Mouse (Mus musculus): Measurements from ENCODE around the gene Ccdc152. TPM values are rescaled to one million over a fixed set of nuclear protein-coding genes. Genes with fewer than 3 reads are reported as not detected.

The Ccdc152 gene
- total and polyA plus RNA-seq, 3 experiments, result 0.16 TPM; not detected in 2

DNA sequence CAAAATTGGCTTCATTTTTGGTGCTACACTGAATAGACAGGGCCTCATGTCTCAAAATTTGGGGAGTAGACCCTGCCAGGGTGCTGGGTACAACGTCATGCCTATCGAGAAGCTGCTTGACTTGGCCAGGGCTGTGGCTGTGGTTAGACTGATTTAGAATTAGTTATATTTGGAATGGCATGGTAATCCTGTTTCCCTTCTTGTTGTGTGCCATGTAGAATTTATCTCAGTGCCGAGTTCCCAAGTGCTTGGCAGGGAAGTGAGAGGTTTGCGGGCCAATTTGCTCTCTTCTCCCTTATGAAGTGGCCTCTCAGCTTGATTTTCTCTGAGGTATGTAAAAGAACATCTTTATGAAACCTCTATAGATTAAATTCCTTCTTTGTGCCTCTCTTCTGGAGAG lies 29.2 kb upstream of the Ccdc152 start:
- no peak overlapping the region for H3K4me3 ChIP-seq (ENCODE audit: low read depth, low read length)
- no peaks in the 10 kb centered on the region for H3K27me3 ChIP-seq (ENCODE audit: insufficient read depth, low read length)
- no peaks in the 10 kb centered on the region for H3K9me3 ChIP-seq (replicated peaks)
- H3K36me3 ChIP-seq (replicated peaks), result no peaks in the 10 kb centered on the region
- no peak for TF ChIP-seq TAL1 (conservative IDR thresholded peaks at IDR 0.05; ENCODE audit: low read depth, low read length)
- no peak for TF ChIP-seq GATA2 (IDR thresholded peaks at IDR 0.05; ENCODE audit: borderline replicate concordance, low read depth, low read length)
- TF ChIP-seq POLR2AphosphoS5 (IDR thresholded peaks at IDR 0.05; ENCODE audit: insufficient replicate concordance, low read depth, low read length), result no peak
- TF ChIP-seq GATA1 (IDR thresholded peaks at IDR 0.05; ENCODE audit: borderline replicate concordance, low read length), result no peak
- no peak for TF ChIP-seq CTCF (IDR thresholded peaks at IDR 0.05; ENCODE audit: low read depth, low read length)
- ATAC-seq (ENCODE audit: extremely low read depth, insufficient number of reproducible peaks, low FRiP score, poor library complexity, severe bottlenecking) (no peak), DNase-seq (ENCODE audit: low spot score) (no peak)
- no peaks in the 10 kb centered on the region for H3K4me1 ChIP-seq (ENCODE audit: insufficient read depth, low read depth, low read length)

DNA sequence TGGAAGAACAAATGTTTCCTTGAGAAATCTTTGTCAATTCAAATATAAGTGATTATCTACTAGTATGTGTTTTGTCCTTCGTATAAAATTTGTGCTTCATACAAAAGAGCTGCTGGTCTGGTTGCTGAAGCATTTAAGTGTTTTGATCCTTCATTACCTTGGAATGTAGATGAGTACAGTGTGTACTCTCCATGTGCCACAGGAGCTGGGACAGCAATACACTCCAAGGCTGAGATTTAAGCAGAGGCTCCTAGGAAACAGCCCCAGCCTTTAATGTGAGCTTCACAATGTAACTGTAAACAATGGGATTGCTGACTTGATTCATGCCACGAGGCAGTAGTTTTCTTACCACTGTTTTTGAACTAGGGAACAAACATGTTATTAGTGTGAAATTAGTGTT lies 28.5 kb upstream of the Ccdc152 start:
- H3K4me3 ChIP-seq (ENCODE audit: low read depth, low read length), result no peak overlapping the region
- DNase-seq (ENCODE audit: low spot score) (no peak), ATAC-seq (ENCODE audit: extremely low read depth, insufficient number of reproducible peaks, low FRiP score, poor library complexity, severe bottlenecking) (no peak)
- H3K27me3 ChIP-seq (ENCODE audit: insufficient read depth, low read length), result no peaks in the 10 kb centered on the region
- H3K9me3 ChIP-seq (replicated peaks), result no peaks in the 10 kb centered on the region
- H3K4me1 ChIP-seq (ENCODE audit: insufficient read depth, low read depth, low read length), result no peaks in the 10 kb centered on the region
- TF ChIP-seq POLR2AphosphoS5 (IDR thresholded peaks at IDR 0.05; ENCODE audit: insufficient replicate concordance, low read depth, low read length), result no peak
- TF ChIP-seq TAL1 (conservative IDR thresholded peaks at IDR 0.05; ENCODE audit: low read depth, low read length), result no peak
- H3K36me3 ChIP-seq (replicated peaks), result no peaks in the 10 kb centered on the region

- no peak for DNase-seq (ENCODE audit: low spot score)
- Histone ChIP-seq H3K27me3 (ENCODE audit: insufficient read depth, low read length) (no peaks in the 10 kb centered on the region), H3K9me3 (replicated peaks) (no peaks in the 10 kb centered on the region), H3K4me3 (ENCODE audit: low read depth, low read length) (no peak overlapping the region), H3K36me3 (replicated peaks) (no peaks in the 10 kb centered on the region), H3K4me1 (ENCODE audit: insufficient read depth, low read depth, low read length) (no peaks in the 10 kb centered on the region)
- TF ChIP-seq GATA1 (IDR thresholded peaks at IDR 0.05; ENCODE audit: borderline replicate concordance, low read length) (no peak), POLR2AphosphoS5 (IDR thresholded peaks at IDR 0.05; ENCODE audit: insufficient replicate concordance, low read depth, low read length) (no peak), GATA2 (IDR thresholded peaks at IDR 0.05; ENCODE audit: borderline replicate concordance, low read depth, low read length) (no peak), CTCF (IDR thresholded peaks at IDR 0.05; ENCODE audit: low read depth, low read length) (no peak), TAL1 (conservative IDR thresholded peaks at IDR 0.05; ENCODE audit: low read depth, low read length) (no peak)
- ATAC-seq (ENCODE audit: extremely low read depth, insufficient number of reproducible peaks, low FRiP score, poor library complexity, severe bottlenecking), result no peak
Observed at GRCm38 (mm10) chr15:3330291-3330690, 27.0 kb upstream of the Ccdc152 start.

GRCm38 (mm10) chr15:3323041-3323440 lies 19.7 kb upstream of the Ccdc152 start:
- H3K4me3 ChIP-seq (ENCODE audit: low read depth, low read length), result no peak overlapping the region
- H3K9me3 ChIP-seq (replicated peaks), result no peaks in the 10 kb centered on the region
- no peak for TF ChIP-seq GATA2 (IDR thresholded peaks at IDR 0.05; ENCODE audit: borderline replicate concordance, low read depth, low read length)
- no peak for TF ChIP-seq CTCF (IDR thresholded peaks at IDR 0.05; ENCODE audit: low read depth, low read length)
- TF ChIP-seq GATA1 (IDR thresholded peaks at IDR 0.05; ENCODE audit: borderline replicate concordance, low read length), result no peak
- no peak for TF ChIP-seq POLR2AphosphoS5 (IDR thresholded peaks at IDR 0.05; ENCODE audit: insufficient replicate concordance, low read depth, low read length)
- no peak for TF ChIP-seq TAL1 (conservative IDR thresholded peaks at IDR 0.05; ENCODE audit: low read depth, low read length)
- DNase-seq (ENCODE audit: low spot score) (no peak), ATAC-seq (ENCODE audit: extremely low read depth, insufficient number of reproducible peaks, low FRiP score, poor library complexity, severe bottlenecking) (no peak)
- no peaks in the 10 kb centered on the region for H3K27me3 ChIP-seq (ENCODE audit: insufficient read depth, low read length)
- H3K36me3 ChIP-seq (replicated peaks), result no peaks in the 10 kb centered on the region
- H3K4me1 ChIP-seq (ENCODE audit: insufficient read depth, low read depth, low read length), result no peaks in the 10 kb centered on the region

DNA sequence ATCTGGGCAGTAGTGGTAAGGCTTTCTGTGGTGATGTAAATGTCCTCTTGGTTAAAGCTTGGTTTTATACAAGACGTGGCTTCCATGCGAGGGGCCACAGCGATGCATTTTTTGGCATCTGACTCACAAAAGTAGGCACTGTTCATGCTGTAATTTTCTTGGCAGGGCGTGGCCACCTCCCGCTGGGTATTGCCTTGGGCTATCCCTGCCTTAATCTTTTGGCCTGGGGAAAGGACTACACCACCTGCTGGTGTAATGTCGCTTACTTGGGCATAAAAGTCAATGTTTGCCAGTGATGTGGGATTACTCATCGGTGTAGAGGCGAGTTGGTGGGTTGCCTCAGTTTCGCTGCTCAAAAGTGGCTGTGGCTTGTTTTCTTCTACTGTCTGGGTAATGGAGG lies 16.6 kb upstream of the Ccdc152 start:
- Histone ChIP-seq H3K4me1 (ENCODE audit: insufficient read depth, low read depth, low read length) (no peaks in the 10 kb centered on the region), H3K4me3 (ENCODE audit: low read depth, low read length) (no peak overlapping the region), H3K27me3 (ENCODE audit: insufficient read depth, low read length) (no peaks in the 10 kb centered on the region), H3K9me3 (replicated peaks) (no peaks in the 10 kb centered on the region), H3K36me3 (replicated peaks) (no peaks in the 10 kb centered on the region)
- ATAC-seq (ENCODE audit: extremely low read depth, insufficient number of reproducible peaks, low FRiP score, poor library complexity, severe bottlenecking) (no peak), DNase-seq (ENCODE audit: low spot score) (no peak)
- no peak for TF ChIP-seq POLR2AphosphoS5 (IDR thresholded peaks at IDR 0.05; ENCODE audit: insufficient replicate concordance, low read depth, low read length)
- no peak for TF ChIP-seq GATA2 (IDR thresholded peaks at IDR 0.05; ENCODE audit: borderline replicate concordance, low read depth, low read length)
- TF ChIP-seq CTCF (IDR thresholded peaks at IDR 0.05; ENCODE audit: low read depth, low read length), result no peak
- no peak for TF ChIP-seq TAL1 (conservative IDR thresholded peaks at IDR 0.05; ENCODE audit: low read depth, low read length)
- no peak for TF ChIP-seq GATA1 (IDR thresholded peaks at IDR 0.05; ENCODE audit: borderline replicate concordance, low read length)

- DNase-seq (ENCODE audit: low spot score), result no peak
- ATAC-seq (ENCODE audit: extremely low read depth, insufficient number of reproducible peaks, low FRiP score, poor library complexity, severe bottlenecking), result no peak
- TF ChIP-seq GATA2 (IDR thresholded peaks at IDR 0.05; ENCODE audit: borderline replicate concordance, low read depth, low read length) (no peak), CTCF (IDR thresholded peaks at IDR 0.05; ENCODE audit: low read depth, low read length) (no peak), GATA1 (IDR thresholded peaks at IDR 0.05; ENCODE audit: borderline replicate concordance, low read length) (no peak), TAL1 (conservative IDR thresholded peaks at IDR 0.05; ENCODE audit: low read depth, low read length) (no peak), POLR2AphosphoS5 (IDR thresholded peaks at IDR 0.05; ENCODE audit: insufficient replicate concordance, low read depth, low read length) (no peak)
- no peak overlapping the region for H3K4me3 ChIP-seq (ENCODE audit: low read depth, low read length)
- H3K27me3 ChIP-seq (ENCODE audit: insufficient read depth, low read length), result no peaks in the 10 kb centered on the region
- no peaks in the 10 kb centered on the region for H3K4me1 ChIP-seq (ENCODE audit: insufficient read depth, low read depth, low read length)
- no peaks in the 10 kb centered on the region for H3K36me3 ChIP-seq (replicated peaks)
- H3K9me3 ChIP-seq (replicated peaks), result no peaks in the 10 kb centered on the region
Observed at GRCm38 (mm10) chr15:3316617-3317016, 13.3 kb upstream of the Ccdc152 start.

DNA sequence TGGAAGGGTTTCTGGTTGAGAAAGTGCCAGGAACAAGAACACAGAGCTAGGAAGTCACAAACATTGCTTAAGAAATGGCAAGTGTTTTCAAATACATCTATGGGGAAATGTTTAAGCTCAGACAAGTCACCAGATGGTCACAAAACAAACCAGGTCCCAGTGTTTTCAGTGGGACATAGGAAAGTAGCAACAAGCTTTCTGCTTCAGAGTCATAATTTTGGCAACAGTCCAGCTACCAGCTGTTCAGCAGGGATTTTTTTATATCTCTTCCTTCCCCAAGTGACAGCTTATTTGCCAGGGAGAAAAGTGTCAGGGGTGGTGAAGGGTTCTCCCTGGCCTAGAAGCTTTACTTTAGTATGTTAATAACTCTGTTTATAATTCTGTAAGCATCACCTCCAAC lies 9.6 kb upstream of the Ccdc152 start:
- H3K27me3 ChIP-seq (ENCODE audit: insufficient read depth, low read length), result no peaks in the 10 kb centered on the region
- H3K4me3 ChIP-seq (ENCODE audit: low read depth, low read length), result no peak overlapping the region
- ATAC-seq (ENCODE audit: extremely low read depth, insufficient number of reproducible peaks, low FRiP score, poor library complexity, severe bottlenecking) (no peak), DNase-seq (ENCODE audit: low spot score) (no peak)
- TF ChIP-seq POLR2AphosphoS5 (IDR thresholded peaks at IDR 0.05; ENCODE audit: insufficient replicate concordance, low read depth, low read length) (no peak), GATA2 (IDR thresholded peaks at IDR 0.05; ENCODE audit: borderline replicate concordance, low read depth, low read length) (no peak), TAL1 (conservative IDR thresholded peaks at IDR 0.05; ENCODE audit: low read depth, low read length) (no peak), CTCF (IDR thresholded peaks at IDR 0.05; ENCODE audit: low read depth, low read length) (no peak), GATA1 (IDR thresholded peaks at IDR 0.05; ENCODE audit: borderline replicate concordance, low read length) (no peak)
- H3K36me3 ChIP-seq (replicated peaks), result no peaks in the 10 kb centered on the region
- H3K9me3 ChIP-seq (replicated peaks), result no peaks in the 10 kb centered on the region
- no peaks in the 10 kb centered on the region for H3K4me1 ChIP-seq (ENCODE audit: insufficient read depth, low read depth, low read length)

Measured in G1E (cell line).